Comparison of ENCODE assay signal across 19 mouse cellular contexts in the genomic region with DNA sequence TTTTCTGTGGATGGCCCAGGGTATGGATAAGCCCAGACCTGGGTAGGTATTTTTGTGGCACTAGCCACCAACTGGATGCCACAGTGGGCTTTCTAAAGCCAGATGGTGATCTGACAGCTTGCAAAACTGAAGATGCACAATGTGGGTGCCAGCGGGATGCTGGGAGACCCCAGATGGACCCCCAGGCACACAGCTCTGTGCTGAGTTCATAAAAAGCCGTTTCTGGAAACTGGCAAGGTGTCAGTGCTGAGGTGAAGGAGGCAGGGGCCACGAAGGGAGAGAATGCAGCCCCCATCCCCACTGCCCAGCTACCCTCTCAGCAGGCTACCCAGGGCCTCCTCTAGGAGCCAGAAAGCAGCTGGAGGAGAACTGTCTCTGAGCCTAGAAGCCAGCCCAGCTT. TPM values are rescaled to one million over a fixed set of nuclear protein-coding genes. Genes with fewer than 3 reads are reported as not detected.
"Had no signal": no experiment of that assay in that cellular context is flagged by ENCODE, and none has a peak within 500 bp of the region (broad histone marks: within the 10 kb centered on the region; RNA-seq: fewer than 3 reads in every experiment).

No protein-coding gene starts in this region.

- H3K9ac ChIP-seq: lung, embryonic 14.5 days; midbrain, embryonic 12.5 days; neural tube, embryonic 13.5 days; neural tube, embryonic 15.5 days had no signal

- H3K36me3 ChIP-seq: midbrain, embryonic 10.5 days; midbrain, embryonic 12.5 days; neural tube, embryonic 13.5 days; neural tube, embryonic 15.5 days had no signal

- H3K4me3 ChIP-seq: midbrain, embryonic 10.5 days; midbrain, embryonic 12.5 days; myocyte; neural tube, embryonic 13.5 days; neural tube, embryonic 15.5 days had no signal

- H3K9me3 ChIP-seq: midbrain, embryonic 10.5 days; midbrain, embryonic 12.5 days; neural tube, embryonic 13.5 days; neural tube, embryonic 15.5 days had no signal

- H3K27ac ChIP-seq: midbrain, embryonic 10.5 days; midbrain, embryonic 12.5 days; neural tube, embryonic 13.5 days; neural tube, embryonic 15.5 days had no signal

- H3K27me3 ChIP-seq: neural tube, embryonic 15.5 days had no signal

- H3K4me2 ChIP-seq: lung, embryonic 14.5 days; midbrain, embryonic 12.5 days; neural tube, embryonic 13.5 days; neural tube, embryonic 15.5 days had no signal

- ATAC-seq: midbrain, embryonic 16.5 days had no signal

- H3K4me1 ChIP-seq: midbrain, embryonic 12.5 days had no signal

- DNase-seq: lung, embryonic 14.5 days; lung, postnatal 10 days; lung, postnatal 4 days; midbrain, embryonic 14.5 days; retina, postnatal 1 day; right cerebral cortex, adult 18-20 months; right cerebral cortex, postnatal 25 days; right cerebral cortex, postnatal 4 days; spleen, adult 18-20 months; thymus, adult 18-20 months; thymus, postnatal 14 days; thymus, postnatal 36 days had no signal

RNA-seq across cellular contexts. Expression of gene Aipl1, which starts 19.9 kb away (rescaled TPM):
- polyA plus RNA-seq: stomach, embryonic 14.5 days had no signal
